Mouse (Mus musculus): ENCODE measurements at regions not wholly inside any gene's neighbourhood (a gene's known extent, or its start where the extent isn't known, plus 50 kb on each side); places are given as distances from the start of the nearest gene placed in this dataset.
A peak's percentile ranks its signal among the peaks of the same experiment; 100 is the strongest.

DNA sequence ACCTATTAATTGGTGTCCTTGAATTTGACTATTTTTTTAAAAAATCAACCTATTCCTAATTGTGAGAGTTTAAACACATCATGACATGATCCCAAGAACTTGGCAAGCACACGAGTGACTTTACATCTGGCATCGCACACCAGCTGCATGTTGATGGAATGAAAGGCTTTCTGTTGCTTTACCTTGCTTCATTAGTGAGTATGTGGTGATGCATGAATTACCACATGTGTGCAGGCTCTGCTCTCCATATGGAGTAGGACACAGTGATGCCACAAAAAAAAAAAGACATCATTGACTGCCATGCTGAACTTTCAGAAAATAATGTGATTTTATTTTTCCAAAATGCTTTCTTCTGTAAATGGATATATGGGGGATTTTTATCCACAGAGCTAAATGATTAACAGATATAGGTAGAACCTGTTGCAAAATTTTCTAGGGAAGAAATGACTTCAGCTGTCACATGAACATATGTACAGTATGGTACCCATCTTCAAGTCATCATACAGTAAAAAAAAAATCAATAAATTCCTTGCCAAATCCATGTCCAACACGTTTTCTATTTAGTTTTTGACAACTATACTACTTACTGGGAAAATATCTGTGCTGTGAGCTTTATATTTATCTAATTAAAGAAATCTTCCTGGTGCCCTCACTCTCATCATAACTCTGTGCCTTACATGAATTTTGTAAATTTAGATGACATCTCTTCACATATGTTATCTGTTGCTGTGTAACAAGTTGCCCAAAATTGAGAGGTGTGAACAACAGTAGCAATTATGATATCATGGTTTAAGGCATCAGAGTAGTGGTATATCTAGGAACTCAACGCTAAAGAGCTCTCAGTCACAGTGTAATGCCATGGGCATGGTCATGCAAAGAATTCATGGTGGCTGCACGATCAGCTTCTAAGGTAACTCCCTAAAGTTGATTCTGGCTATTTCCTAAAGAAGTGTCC is 84.0 kb upstream of the Arrdc3 start:
- no peak for DNase-seq (ENCODE audit: low read depth)

DNA sequence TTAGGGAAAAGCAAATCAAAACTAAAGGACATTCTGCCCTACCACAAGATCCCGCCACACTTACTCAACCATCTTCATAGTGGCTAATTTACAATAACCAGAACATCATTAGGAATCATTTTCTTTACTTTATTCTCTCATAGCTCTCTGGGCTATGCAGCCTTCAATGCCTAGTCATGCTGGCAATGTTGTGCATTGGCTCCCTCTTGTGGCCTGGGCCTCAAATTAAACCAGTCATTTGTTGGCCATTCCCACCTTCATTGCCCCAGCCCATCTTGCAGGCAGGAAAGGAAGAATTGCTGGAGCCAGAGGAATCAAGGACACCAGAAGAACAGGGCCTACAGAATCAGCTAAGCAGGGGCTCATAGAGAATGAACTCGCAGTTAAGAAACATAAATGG is 77.0 kb upstream of the Arrdc3 start:
- DNase-seq (ENCODE audit: low read depth) = peak; percentile 1

DNA sequence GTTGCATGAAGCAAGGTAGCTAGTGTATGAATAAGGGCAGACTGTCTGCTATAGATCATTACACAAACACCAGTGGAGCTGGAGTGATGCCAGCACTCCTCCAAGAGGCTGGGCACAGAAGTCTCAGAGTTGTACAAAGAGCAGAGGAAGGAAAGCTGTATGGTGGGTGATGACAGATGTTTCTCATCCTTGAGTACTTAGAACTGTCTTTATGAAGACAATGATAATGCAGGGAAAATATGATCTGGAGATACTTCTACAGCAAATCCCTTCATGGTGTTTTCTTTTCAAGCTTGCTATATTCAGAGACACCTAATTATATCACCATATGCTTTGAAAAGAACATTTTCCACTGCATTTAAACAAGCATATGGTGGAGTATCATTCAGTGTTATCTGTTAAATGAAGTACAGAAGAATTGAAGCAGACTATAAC is 56.1 kb upstream of the Arrdc3 start:
- DNase-seq (ENCODE audit: low read depth) = no peak

All from naive thymus-derived CD4-positive, alpha-beta T cell, adult 2 months (primary cell).